Comparison of ENCODE assay signal across 16 mouse cellular contexts in the genomic region with DNA sequence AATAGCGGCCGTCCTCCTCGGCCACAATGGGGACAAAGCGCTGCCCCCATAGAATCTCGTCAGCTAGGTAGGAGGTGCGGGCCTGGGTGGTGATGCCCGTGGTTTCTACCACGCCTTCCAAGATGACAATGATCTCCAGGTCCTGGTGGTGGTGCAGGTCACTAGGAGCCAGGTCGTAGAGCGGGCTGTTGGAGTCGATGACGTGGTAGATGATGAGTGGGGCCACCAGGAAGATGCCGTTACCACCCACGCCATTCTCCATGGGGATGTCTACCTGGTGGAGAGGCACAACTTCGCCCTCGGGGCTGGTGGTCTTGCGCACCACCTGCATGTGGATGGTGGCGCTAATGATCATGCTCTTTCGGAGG. TPM values are rescaled to one million over a fixed set of nuclear protein-coding genes. Genes with fewer than 3 reads are reported as not detected.
A peak's percentile ranks its signal among the peaks of the same experiment; 100 is the strongest.
DNase-seq lines count a peak whose midpoint lies in the region; ATAC-seq lines count a peak whose summit lies in the region.
"Had no signal": no experiment of that assay in that cellular context is flagged by ENCODE, and none has a peak within 500 bp of the region (broad histone marks: within the 10 kb centered on the region; RNA-seq: fewer than 3 reads in every experiment).

No protein-coding gene starts in this region.

- H3K9ac ChIP-seq in forebrain, embryonic 16.5 days (replicated peaks; ENCODE audit: low read depth, low read length), result no peak overlapping the region
- H3K9ac ChIP-seq in forebrain, embryonic 12.5 days, result no peak overlapping the region
- H3K9ac ChIP-seq in heart, embryonic 13.5 days, result peak overlapping the region; percentile 83
- peak overlapping the region; percentile 31 for H3K9ac ChIP-seq in heart, embryonic 16.5 days (ENCODE audit: low read length)
- H3K9ac ChIP-seq: embryonic facial prominence, embryonic 13.5 days; limb, embryonic 15.5 days; midbrain, embryonic 15.5 days had no signal

- ATAC-seq in forebrain, embryonic 16.5 days, result no peak
- ATAC-seq in forebrain, embryonic 12.5 days (ENCODE audit: low FRiP score), result no peak
- ATAC-seq in heart, embryonic 13.5 days (ENCODE audit: extremely low read depth, insufficient number of reproducible peaks, low FRiP score, low TSS enrichment), result no peak
- ATAC-seq in heart, embryonic 16.5 days (replicated peaks; ENCODE audit: extremely low read depth, insufficient read depth, low FRiP score), result no peak
- ATAC-seq: midbrain, embryonic 15.5 days had no signal

- no peak overlapping the region for H3K27ac ChIP-seq in forebrain, embryonic 16.5 days (ENCODE audit: low read length)
- no peak overlapping the region for H3K27ac ChIP-seq in forebrain, embryonic 12.5 days
- H3K27ac ChIP-seq in heart, embryonic 13.5 days (replicated peaks), result peak overlapping the region; percentile 98
- H3K27ac ChIP-seq in heart, embryonic 16.5 days (ENCODE audit: low read length), result peak overlapping the region; percentile 99
- H3K27ac ChIP-seq: embryonic facial prominence, embryonic 13.5 days; limb, embryonic 15.5 days; midbrain, embryonic 15.5 days had no signal

- H3K36me3 ChIP-seq in forebrain, embryonic 16.5 days (ENCODE audit: control insufficient read depth, insufficient read depth), result no peaks in the 10 kb centered on the region
- no peaks in the 10 kb centered on the region for H3K36me3 ChIP-seq in forebrain, embryonic 12.5 days (replicated peaks)
- H3K36me3 ChIP-seq in heart, embryonic 13.5 days, result no peaks in the 10 kb centered on the region
- no peaks in the 10 kb centered on the region for H3K36me3 ChIP-seq in heart, embryonic 16.5 days (ENCODE audit: control insufficient read depth, insufficient read depth)
- H3K36me3 ChIP-seq: embryonic facial prominence, embryonic 13.5 days; G1E; limb, embryonic 15.5 days; midbrain, embryonic 15.5 days had no signal

- intact Hi-C loops in heart, postnatal 25 days (cut with DNase I), result loop anchor here (5.0 kb wide), 2 partner anchors 63 to 103 kb away; no protein-coding TSS in a partner anchor

- WGBS in forebrain, embryonic 16.5 days, result 95% methylated on average over 19 of the region's 19 CpGs
- WGBS in forebrain, embryonic 12.5 days, result 95% methylated on average over 19 of the region's 19 CpGs
- WGBS in heart, embryonic 13.5 days, result 72% methylated on average over 19 of the region's 19 CpGs
- 69% methylated on average over 19 of the region's 19 CpGs for WGBS in heart, embryonic 16.5 days

- no peak for DNase-seq in heart, postnatal 25 days (ENCODE audit: low spot score)
- DNase-seq in ES-CJ7 (ENCODE audit: low read depth, low spot score), result peak; percentile 23
- DNase-seq in retina, embryonic 14.5 days (ENCODE audit: low spot score), result no peak
- DNase-seq: kidney, adult 2 months; kidney, postnatal 36 days; lung, postnatal 10 days had no signal

- no peaks in the 10 kb centered on the region; the same call in 1 of the 2 replicates for H3K27me3 ChIP-seq in forebrain, embryonic 16.5 days (replicated peaks; ENCODE audit: control insufficient read depth, insufficient read depth, low read length)
- peaks cover 49% of the 10 kb centered on the region for H3K27me3 ChIP-seq in forebrain, embryonic 12.5 days
- H3K27me3 ChIP-seq in heart, embryonic 13.5 days (replicated peaks), result peaks cover 49% of the 10 kb centered on the region
- H3K27me3 ChIP-seq in heart, embryonic 16.5 days (ENCODE audit: control insufficient read depth, insufficient read depth, low read length), result no peaks in the 10 kb centered on the region

- H3K4me2 ChIP-seq in forebrain, embryonic 16.5 days (ENCODE audit: low read length), result peak overlapping the region; percentile 46; the same call in 1 of the 2 replicates
- no peak overlapping the region for H3K4me2 ChIP-seq in forebrain, embryonic 12.5 days
- peak overlapping the region; percentile 75 for H3K4me2 ChIP-seq in heart, embryonic 13.5 days
- H3K4me2 ChIP-seq in heart, embryonic 16.5 days (ENCODE audit: low read depth, low read length), result peak overlapping the region; percentile 71
- H3K4me2 ChIP-seq: embryonic facial prominence, embryonic 13.5 days; limb, embryonic 15.5 days had no signal

- H3K4me1 ChIP-seq in forebrain, embryonic 16.5 days (replicated peaks; ENCODE audit: control insufficient read depth, insufficient read depth, low read length), result peaks cover 57% of the 10 kb centered on the region
- peaks cover 8% of the 10 kb centered on the region; the same call in 1 of the 2 replicates for H3K4me1 ChIP-seq in forebrain, embryonic 12.5 days
- H3K4me1 ChIP-seq in heart, embryonic 13.5 days, result peaks cover 35% of the 10 kb centered on the region
- H3K4me1 ChIP-seq in heart, embryonic 16.5 days (ENCODE audit: control insufficient read depth, insufficient read depth, low read length), result peaks cover 10% of the 10 kb centered on the region

- H3K4me3 ChIP-seq in forebrain, embryonic 16.5 days (replicated peaks; ENCODE audit: low read length), result no peak overlapping the region
- H3K4me3 ChIP-seq in forebrain, embryonic 12.5 days (replicated peaks), result no peak overlapping the region
- peak overlapping the region; percentile 66 for H3K4me3 ChIP-seq in heart, embryonic 13.5 days
- H3K4me3 ChIP-seq in heart, embryonic 16.5 days (ENCODE audit: low read length), result peak overlapping the region; percentile 52
- H3K4me3 ChIP-seq: embryonic facial prominence, embryonic 13.5 days; limb, embryonic 15.5 days; midbrain, embryonic 15.5 days had no signal

- H3K9me3 ChIP-seq in forebrain, embryonic 16.5 days (ENCODE audit: control insufficient read depth, low read length), result no peaks in the 10 kb centered on the region
- no peaks in the 10 kb centered on the region for H3K9me3 ChIP-seq in forebrain, embryonic 12.5 days
- H3K9me3 ChIP-seq in heart, embryonic 13.5 days, result no peaks in the 10 kb centered on the region
- no peaks in the 10 kb centered on the region for H3K9me3 ChIP-seq in heart, embryonic 16.5 days (replicated peaks; ENCODE audit: control insufficient read depth, low read length)
- H3K9me3 ChIP-seq: embryonic facial prominence, embryonic 13.5 days; G1E; limb, embryonic 15.5 days; midbrain, embryonic 15.5 days had no signal

RNA-seq across cellular contexts. Expression of gene Kcnj11, which starts 1.7 kb away (rescaled TPM):
- polyA plus RNA-seq in forebrain, embryonic 16.5 days (2015; fragmentation: Nextera tagmentation; extraction: Ambion mirVana), result 5.7 and 6.0 TPM in 2 replicates
- 0.46 and 0.81 TPM in 2 replicates for polyA plus RNA-seq in forebrain, embryonic 12.5 days (2016; fragmentation: Nextera tagmentation; extraction: Ambion mirVana)
- polyA plus RNA-seq in heart, embryonic 13.5 days (2015; fragmentation: Nextera tagmentation; extraction: Ambion mirVana), result 5.3 and 7.1 TPM in 2 replicates
- total RNA-seq in heart, postnatal 25 days (2021), result 10 to 100 TPM; 84.5 to 97.5 TPM
- polyA plus RNA-seq in heart, embryonic 16.5 days (2015; fragmentation: Nextera tagmentation; extraction: Ambion mirVana), result 10.4 and 10.5 TPM in 2 replicates
- total RNA-seq: G1E; hematopoietic stem cell, adult 5-6 weeks had no signal
- polyA plus RNA-seq: C2C12, G1E had no signal

Comparison
In these comparisons a context has a peak if more than half of its experiments do, and no peak if none do; other contexts are left out.
1. H3K27ac ChIP-seq: peak in heart, embryonic 13.5 days (single experiment) and heart, embryonic 16.5 days (single experiment); none in forebrain, embryonic 16.5 days (single experiment) and forebrain, embryonic 12.5 days (single experiment).
2. H3K4me3 ChIP-seq: peak in heart, embryonic 13.5 days (single experiment) and heart, embryonic 16.5 days (single experiment); none in forebrain, embryonic 16.5 days (single experiment) and forebrain, embryonic 12.5 days (single experiment).
3. H3K9ac ChIP-seq: peak in heart, embryonic 13.5 days (single experiment) and heart, embryonic 16.5 days (single experiment); none in forebrain, embryonic 16.5 days (single experiment) and forebrain, embryonic 12.5 days (single experiment).